Mouse (Mus musculus): ENCODE data around the gene Smarca2.
A peak's percentile ranks its signal among the peaks of the same experiment; 100 is the strongest.

The Smarca2 gene

GRCm38 (mm10) chr19:26776066-26777025 lies 171.5 kb downstream of the Smarca2 start:
- DNase-seq (ENCODE audit: low spot score), result no peak

DNA sequence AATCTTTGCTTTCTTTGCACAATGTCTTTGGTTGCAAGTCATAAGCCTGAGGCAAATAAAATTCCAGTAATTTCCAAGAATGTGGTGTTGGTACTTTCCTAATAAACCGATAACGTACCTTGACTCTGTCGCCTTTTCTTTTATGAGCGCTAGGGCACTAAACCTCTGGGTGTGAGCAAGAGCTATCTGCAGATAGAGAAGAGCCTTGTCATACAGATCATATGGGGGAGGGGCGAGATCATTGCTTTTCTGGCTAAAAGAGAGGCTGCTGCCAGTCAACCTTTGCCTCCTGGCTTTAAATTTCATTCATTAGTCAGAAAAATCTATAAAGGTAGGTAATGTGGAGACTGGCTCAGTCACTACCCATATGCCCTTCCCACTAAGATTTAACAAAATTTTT lies 173.3 kb downstream of the Smarca2 start:
- DNase-seq (ENCODE audit: low spot score), result no peak

GRCm38 (mm10) chr19:26781209-26781608 lies 176.4 kb downstream of the Smarca2 start:
- DNase-seq (ENCODE audit: low spot score), result no peak

DNA sequence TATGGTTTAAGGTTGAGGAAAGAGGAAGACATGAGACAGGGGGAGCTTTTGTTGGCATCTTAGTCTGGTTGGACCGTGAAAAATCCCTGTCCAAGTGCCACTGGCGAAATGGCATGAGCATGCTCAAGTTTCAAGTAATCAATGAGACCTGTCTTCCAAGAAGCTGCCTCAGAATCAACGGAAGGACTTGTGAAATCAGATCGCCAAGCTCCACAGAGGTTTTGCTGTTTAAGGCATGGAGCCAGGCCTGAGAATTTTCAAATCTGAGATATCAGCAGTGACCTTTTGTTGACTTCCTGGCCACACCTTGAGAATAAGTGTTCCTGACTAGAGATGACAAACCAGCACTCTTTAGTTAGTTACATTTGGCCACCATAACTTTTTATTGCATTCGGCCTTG lies 183.6 kb downstream of the Smarca2 start:
- DNase-seq (ENCODE audit: low spot score), result no peak

GRCm38 (mm10) chr19:26790386-26791346 lies 185.8 kb downstream of the Smarca2 start:
- no peak for DNase-seq (ENCODE audit: low spot score)

- DNase-seq (ENCODE audit: low spot score), result no peak
Measured at GRCm38 (mm10) chr19:26794315-26794714, 189.5 kb downstream of the Smarca2 start.

DNA sequence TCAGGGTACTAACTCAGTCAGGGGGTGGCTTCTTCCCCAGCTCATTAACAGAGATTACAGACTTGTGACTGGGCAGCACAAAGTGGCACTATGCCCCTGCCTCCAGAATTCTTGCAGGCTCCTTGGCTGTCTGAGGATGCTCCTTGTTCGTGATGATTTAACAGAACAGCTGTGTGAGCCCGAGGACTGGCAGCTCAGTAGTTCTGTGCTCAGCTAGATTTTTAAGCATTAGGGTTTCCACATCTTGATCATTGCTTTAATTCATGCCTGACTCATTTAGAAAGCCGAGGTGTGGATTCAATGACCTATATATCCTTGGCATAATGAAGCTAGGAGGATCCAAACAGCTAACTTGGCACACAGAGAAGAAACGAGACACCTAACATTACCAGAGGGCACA lies 191.2 kb downstream of the Smarca2 start:
- DNase-seq (ENCODE audit: low spot score), result no peak

- DNase-seq (ENCODE audit: low spot score), result no peak
Measured at GRCm38 (mm10) chr19:26804401-26804800, 199.6 kb downstream of the Smarca2 start.

DNA sequence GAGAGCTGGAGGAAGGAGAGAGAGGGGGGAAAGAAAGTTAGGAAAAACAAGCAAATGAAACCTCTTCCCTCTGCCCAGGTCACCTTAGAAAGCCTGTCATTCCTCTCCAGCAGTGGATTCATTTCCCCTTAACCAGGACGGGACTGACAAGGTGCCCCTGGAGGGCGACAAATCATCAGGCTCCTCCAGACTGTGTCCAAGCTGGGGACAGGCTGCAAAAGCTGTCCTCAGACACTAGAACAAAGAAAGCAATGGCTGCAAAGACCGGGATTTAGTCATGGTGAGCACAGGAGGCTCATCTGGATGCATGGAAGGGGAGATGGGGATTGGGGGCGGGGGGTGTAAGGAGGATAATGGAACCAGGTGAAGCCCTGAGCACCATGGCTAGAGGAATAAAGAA lies 209.8 kb downstream of the Smarca2 start:
- DNase-seq (ENCODE audit: low spot score), result peak; percentile 60

DNA sequence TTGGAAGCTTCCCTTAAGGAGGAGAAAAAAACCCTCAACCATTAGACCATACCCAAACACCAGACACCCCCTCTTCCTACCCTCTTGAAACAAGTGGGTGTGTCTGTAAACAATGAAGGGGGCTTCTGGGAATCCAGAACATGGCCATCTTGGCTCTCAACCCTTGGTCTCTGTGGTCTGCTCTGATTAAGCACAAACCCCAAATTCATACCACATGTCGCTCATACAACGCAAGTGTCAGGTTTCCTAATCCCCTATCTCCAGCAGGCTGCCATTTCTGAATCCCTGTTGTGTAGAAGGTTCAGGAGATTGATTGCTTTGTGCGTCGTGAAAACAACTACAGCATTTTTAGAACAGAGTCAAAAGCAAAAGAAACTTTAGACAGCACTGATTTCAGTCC lies 213.1 kb downstream of the Smarca2 start:
- DNase-seq (ENCODE audit: low spot score), result no peak

Measured in embryo, embryonic 10.5 days (tissue).